Mouse (Mus musculus) brain, embryonic 14.5 days (tissue): ENCODE data around the gene 2210017I01Rik.

ENCODE experiments used
- CTCF ChIP-seq: fragments of 200-500 bp; IDR thresholded peaks from 2 replicates; pipeline ENCODE4 v1.5.1; 2012; ENCODE audit warnings: inconsistent platforms, mild to moderate bottlenecking, moderate library complexity, borderline replicate concordance; ENCODE audit not compliant: insufficient read depth, insufficient read length; ENCODE audit errors: extremely low read depth
- POLR2A ChIP-seq: fragments of 200-500 bp; IDR thresholded peaks from 2 replicates; pipeline ENCODE4 v1.6.1; 2012; ENCODE audit warnings: mild to moderate bottlenecking, inconsistent platforms, borderline replicate concordance; ENCODE audit not compliant: poor library complexity, insufficient read depth, insufficient read length, severe bottlenecking; ENCODE audit errors: extremely low read depth

DNA sequence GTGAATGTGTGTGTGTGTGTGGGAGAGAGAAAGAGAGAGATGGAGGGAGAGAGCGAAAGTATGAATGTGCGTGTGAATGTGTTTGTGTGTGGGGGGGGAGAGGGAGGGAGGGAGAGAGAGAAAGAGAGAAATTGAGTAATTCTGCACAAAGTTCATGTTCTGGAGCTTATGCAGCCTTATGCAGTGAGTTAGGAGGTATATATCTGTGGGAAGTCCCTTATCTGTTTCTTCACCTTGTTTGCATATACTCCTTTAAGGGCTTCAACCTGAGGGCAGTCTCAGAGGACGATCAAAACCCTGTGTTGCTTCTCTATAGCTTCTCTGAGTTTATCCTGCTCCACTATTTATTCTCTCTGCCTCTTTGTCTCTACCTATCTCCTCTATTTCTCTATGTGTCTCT, 20.1 kb downstream of the 2210017I01Rik start:
- TF ChIP-seq CTCF, result no peak
- TF ChIP-seq POLR2A, result no peak
